Mouse (Mus musculus) liver, embryonic 16.5 days (tissue): ENCODE results near the gene 2310033P09Rik. TPM values are rescaled to one million over a fixed set of nuclear protein-coding genes. Genes with fewer than 3 reads are reported as not detected.

ENCODE experiments used
- ATAC-seq: fragments of 200-750 bp; cut with Nextera tagmentation; 2 replicates; pipeline ENCODE4 v1.8.0; 2017; ENCODE audit warnings: low read depth, mild to moderate bottlenecking, moderate number of reproducible peaks, moderate library complexity
- H3K27ac ChIP-seq: fragments of 300-500 bp; sonication (generic); 2 replicates; pipeline ENCODE4 v1.5.1; 2014; ENCODE audit warnings: mild to moderate bottlenecking, low read length
- H3K27me3 ChIP-seq: fragments of 300-500 bp; sonication (generic); 2 replicates; pipeline ENCODE4 v1.6.1; 2014; ENCODE audit warnings: low read depth, low read length, mixed read lengths; ENCODE audit not compliant: control insufficient read depth, insufficient read depth
- H3K36me3 ChIP-seq: fragments of 300-500 bp; sonication (generic); 2 replicates; pipeline ENCODE4 v1.6.1; 2014; ENCODE audit warnings: mild to moderate bottlenecking; ENCODE audit not compliant: control insufficient read depth, insufficient read depth
- H3K4me1 ChIP-seq: fragments of 300-500 bp; sonication (generic); 2 replicates; pipeline ENCODE4 v1.6.1; 2014; ENCODE audit warnings: low read depth, low read length, mixed read lengths; ENCODE audit not compliant: control insufficient read depth
- H3K4me2 ChIP-seq: fragments of 300-500 bp; sonication (generic); 2 replicates; pipeline ENCODE4 v1.6.1; 2014; ENCODE audit warnings: low read depth, low read length, mixed read lengths
- H3K4me3 ChIP-seq: fragments of 300-500 bp; sonication (generic); 2 replicates; pipeline ENCODE4 v1.5.1; 2014; ENCODE audit warnings: low read depth, mild to moderate bottlenecking, low read length
- H3K9ac ChIP-seq: fragments of 300-500 bp; sonication (generic); 2 replicates; pipeline ENCODE4 v1.6.1; 2014; ENCODE audit warnings: low read depth, low read length
- H3K9me3 ChIP-seq: fragments of 300-500 bp; sonication (generic); replicated peaks from 2 replicates; pipeline ENCODE4 v1.6.1; 2016; ENCODE audit warnings: low read length; ENCODE audit not compliant: control insufficient read depth
- WGBS: fragments of 180-500 bp; shearing (Covaris S2); extraction: QIAGEN DNeasy Blood & Tissue Kit; methylation state at CpG from one replicate; pipeline ENCODE4 v1.1.7; 2014; ENCODE audit not compliant: insufficient replicate concordance; 5-methylcytosine and 5-hydroxymethylcytosine counted together
- polyA plus RNA-seq: library from polyadenylated mRNA; unstranded; fragments of >200 nt; fragmentation: Nextera tagmentation; extraction: Ambion mirVana; gene quantifications from 2 replicates; pipeline ENCODE4 v1.2.1, GENCODE M21; 2015

The 2310033P09Rik gene
- polyA plus RNA-seq, 1 experiment from 2014 or later, result 14.6 TPM

DNA sequence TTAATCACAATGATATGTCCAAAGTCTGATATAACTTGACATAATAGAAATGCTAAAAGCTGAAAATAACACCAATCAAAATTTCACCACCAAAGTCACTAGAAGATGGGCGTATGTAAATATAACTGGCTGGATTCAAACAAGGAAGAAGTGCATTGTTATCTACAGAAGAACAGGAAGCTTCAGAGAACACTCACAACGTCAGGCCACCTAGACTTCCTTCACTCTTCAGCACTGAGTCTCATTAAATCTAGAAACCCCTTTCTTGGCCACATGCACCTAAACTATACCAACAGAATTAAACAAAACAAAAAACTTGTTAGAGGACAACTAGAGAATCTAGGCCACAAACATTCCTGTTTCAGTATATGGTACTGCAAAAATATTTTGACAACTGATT lies 16.3 kb downstream of the 2310033P09Rik start:
- no peak overlapping the region for H3K4me3 ChIP-seq
- no peak overlapping the region for H3K27ac ChIP-seq
- no peaks in the 10 kb centered on the region for H3K27me3 ChIP-seq
- no peak for ATAC-seq
- 11% methylated on average over 2 of the region's 2 CpGs for WGBS
- peaks cover 11% of the 10 kb centered on the region; the same call in 1 of the 2 replicates for H3K36me3 ChIP-seq
- H3K4me2 ChIP-seq, result no peak overlapping the region
- peaks cover 61% of the 10 kb centered on the region for H3K4me1 ChIP-seq
- H3K9me3 ChIP-seq, result no peaks in the 10 kb centered on the region
- H3K9ac ChIP-seq, result no peak overlapping the region

GRCm38 (mm10) chr11:59225167-59225566 lies 17.0 kb downstream of the 2310033P09Rik start:
- peaks cover 61% of the 10 kb centered on the region for H3K4me1 ChIP-seq
- no peak overlapping the region for H3K9ac ChIP-seq

GRCm38 (mm10) chr11:59226251-59226650 lies 18.1 kb downstream of the 2310033P09Rik start:
- ATAC-seq, result no peak

More at GRCm38 (mm10) chr11:59225167-59225566, 17.0 kb downstream of the 2310033P09Rik start:
- Histone ChIP-seq H3K27me3 (no peaks in the 10 kb centered on the region), H3K4me3 (no peak overlapping the region), H3K27ac (no peak overlapping the region; the same call in 1 of the 2 replicates), H3K9me3 (no peaks in the 10 kb centered on the region), H3K4me2 (peak overlapping the region; percentile 83), H3K36me3 (peaks cover 8% of the 10 kb centered on the region; the same call in 1 of the 2 replicates)
- 19% methylated on average over 2 of the region's 2 CpGs for WGBS
- ATAC-seq, result no peak

GRCm38 (mm10) chr11:59226787-59227603 lies 18.9 kb downstream of the 2310033P09Rik start:
- Histone ChIP-seq H3K4me1 (peaks cover 63% of the 10 kb centered on the region), H3K27ac (peak overlapping the region; percentile 97), H3K9me3 (no peaks in the 10 kb centered on the region), H3K9ac (peak overlapping the region; percentile 99), H3K4me3 (peak overlapping the region; percentile 91), H3K27me3 (no peaks in the 10 kb centered on the region), H3K4me2 (peak overlapping the region; percentile 83), H3K36me3 (peaks cover 4% of the 10 kb centered on the region; the same call in 1 of the 2 replicates)
- 2% methylated on average over 21 of the region's 21 CpGs for WGBS
- no peak for ATAC-seq

More at GRCm38 (mm10) chr11:59226251-59226650, 18.1 kb downstream of the 2310033P09Rik start:
- peak overlapping the region; percentile 97; the same call in 1 of the 2 replicates for H3K27ac ChIP-seq
- WGBS, result 33% methylated on average over 3 of the region's 3 CpGs
- H3K9me3 ChIP-seq, result no peaks in the 10 kb centered on the region
- H3K9ac ChIP-seq, result peak overlapping the region; percentile 99; the same call in 1 of the 2 replicates
- no peaks in the 10 kb centered on the region for H3K27me3 ChIP-seq
- peaks cover 63% of the 10 kb centered on the region for H3K4me1 ChIP-seq
- peak overlapping the region; percentile 91 for H3K4me3 ChIP-seq
- peaks cover 4% of the 10 kb centered on the region; the same call in 1 of the 2 replicates for H3K36me3 ChIP-seq
- H3K4me2 ChIP-seq, result peak overlapping the region; percentile 83

GRCm38 (mm10) chr11:59227604-59228121 lies 19.5 kb downstream of the 2310033P09Rik start:
- Histone ChIP-seq H3K36me3 (peaks cover 4% of the 10 kb centered on the region; the same call in 1 of the 2 replicates), H3K4me2 (peak overlapping the region; percentile 83), H3K27ac (peak overlapping the region; percentile 97), H3K9ac (peak overlapping the region; percentile 99), H3K27me3 (no peaks in the 10 kb centered on the region), H3K4me3 (peak overlapping the region; percentile 91), H3K4me1 (peaks cover 57% of the 10 kb centered on the region), H3K9me3 (no peaks in the 10 kb centered on the region)
- WGBS, result under 1% methylated on average over 51 of the region's 51 CpGs
- peak; percentile 73 for ATAC-seq

DNA sequence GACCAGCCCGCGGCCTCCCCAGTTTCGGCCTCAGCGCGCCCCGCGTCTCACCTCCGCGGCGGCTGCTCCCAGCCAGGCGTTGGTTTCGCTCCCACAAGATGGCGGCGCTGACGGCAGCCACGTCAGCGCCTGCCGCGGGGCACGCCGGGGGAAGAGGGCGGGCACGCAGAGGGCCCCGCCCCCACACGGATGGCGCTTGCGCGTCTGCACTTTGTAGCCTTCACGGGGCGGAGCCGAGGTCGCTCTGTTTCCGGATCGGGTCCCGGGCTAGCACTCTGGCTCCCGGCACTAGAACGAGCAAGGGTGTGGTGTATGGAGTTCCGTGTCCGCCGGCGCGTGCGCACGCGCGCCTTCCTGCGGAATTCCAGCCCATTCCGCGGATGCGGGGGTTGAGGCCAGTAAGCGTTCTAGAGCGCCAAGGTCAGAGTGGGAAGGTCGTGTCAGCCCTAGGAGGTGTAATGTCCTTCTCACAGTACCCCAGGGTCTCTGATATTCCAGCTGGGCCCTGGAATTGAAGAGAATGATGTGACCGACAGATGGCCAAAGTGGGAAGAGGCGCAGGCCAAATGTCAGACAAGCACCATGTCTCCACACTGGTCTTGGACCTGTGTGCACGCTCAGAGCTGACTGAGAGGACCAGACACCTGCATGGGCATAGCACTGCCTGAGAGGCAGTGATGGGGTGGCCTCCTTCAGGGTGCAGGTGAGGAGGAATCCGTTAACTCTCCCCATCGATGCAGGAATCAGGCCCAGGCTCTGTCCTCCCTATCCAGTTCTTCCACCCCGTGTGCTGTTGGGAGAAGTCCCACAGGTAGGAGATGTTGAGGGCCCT lies 20.2 kb downstream of the 2310033P09Rik start, which contains the start of gene Arf1:
Arf1 (minus strand) TSS at position 149 of the 832 bp plus-strand sequence.
- H3K4me2 ChIP-seq, result peak within 1 kb of the TSS; percentile 87
- H3K27ac ChIP-seq, result peak within 1 kb of the TSS; percentile 97
- H3K9ac ChIP-seq, result peak within 1 kb of the TSS; percentile 99
- H3K9me3 ChIP-seq, result no peaks in the 10 kb centered on the region
- H3K4me3 ChIP-seq, result peak within 1 kb of the TSS; percentile 91
- 4% methylated on average over 59 of the region's 59 CpGs for WGBS
- H3K4me1 ChIP-seq, result peaks cover 51% of the 10 kb centered on the region
- peak; percentile 95 for ATAC-seq
- peaks cover 2% of the 10 kb centered on the region; the same call in 1 of the 2 replicates for H3K27me3 ChIP-seq
- peaks cover 4% of the 10 kb centered on the region; the same call in 1 of the 2 replicates for H3K36me3 ChIP-seq

- H3K9me3 ChIP-seq, result no peaks in the 10 kb centered on the region
- H3K4me3 ChIP-seq, result no peak overlapping the region
- no peaks in the 10 kb centered on the region for H3K36me3 ChIP-seq
- no peak for ATAC-seq
- WGBS, result 16% methylated on average over 7 of the region's 7 CpGs
- H3K27ac ChIP-seq, result no peak overlapping the region
- peak overlapping the region; percentile 3; the same call in 1 of the 2 replicates for H3K9ac ChIP-seq
- H3K4me2 ChIP-seq, result no peak overlapping the region
- peaks cover 33% of the 10 kb centered on the region for H3K4me1 ChIP-seq
- H3K27me3 ChIP-seq, result peaks cover 3% of the 10 kb centered on the region
Observed at GRCm38 (mm10) chr11:59230144-59230760, 22.1 kb downstream of the 2310033P09Rik start.

- no peak overlapping the region for H3K9ac ChIP-seq
- H3K36me3 ChIP-seq, result no peaks in the 10 kb centered on the region
- peaks cover 6% of the 10 kb centered on the region for H3K27me3 ChIP-seq
- peaks cover 15% of the 10 kb centered on the region for H3K4me1 ChIP-seq
- no peak for ATAC-seq
- H3K4me3 ChIP-seq, result no peak overlapping the region
- 65% methylated on average over 2 of the region's 2 CpGs for WGBS
- no peak overlapping the region for H3K4me2 ChIP-seq
- H3K27ac ChIP-seq, result no peak overlapping the region
- no peaks in the 10 kb centered on the region for H3K9me3 ChIP-seq
Observed at GRCm38 (mm10) chr11:59232797-59233196, 24.7 kb downstream of the 2310033P09Rik start.
